Mouse (Mus musculus) embryo, embryonic 9.5 days (tissue): Measurements from ENCODE around the gene Ccdc137.

Experiments used
- DNase-seq: peaks from one replicate; pipeline ENCODE4 v3.0.0-alpha.2; 2017; ENCODE audit errors: extremely low spot score

The Ccdc137 gene

GRCm38 (mm10) chr11:120458847-120459597, 1.1 kb downstream of the Ccdc137 start:
- no peak for DNase-seq

- DNase-seq = no peak
Measured at GRCm38 (mm10) chr11:120463536-120463935, 5.6 kb downstream of the Ccdc137 start.

- no peak for DNase-seq
Measured at GRCm38 (mm10) chr11:120464365-120464764, 6.5 kb downstream of the Ccdc137 start.

GRCm38 (mm10) chr11:120465521-120465920, 7.6 kb downstream of the Ccdc137 start:
- DNase-seq = no peak

- DNase-seq = peak; percentile 97
Measured at GRCm38 (mm10) chr11:120467051-120467735, 9.3 kb downstream of the Ccdc137 start, which contains the start of gene Arl16. Gene Arl16 (minus strand): TSS chr11:120467607.

GRCm38 (mm10) chr11:120467736-120468092, 9.8 kb downstream of the Ccdc137 start:
- DNase-seq = no peak

- DNase-seq = no peak
Measured at GRCm38 (mm10) chr11:120472052-120472451, 14.1 kb downstream of the Ccdc137 start.

GRCm38 (mm10) chr11:120483448-120483934, 25.6 kb downstream of the Ccdc137 start:
- DNase-seq = no peak

GRCm38 (mm10) chr11:120484265-120484981, 26.5 kb downstream of the Ccdc137 start, which contains the start of gene Mrpl12:
Gene Mrpl12 (plus strand): TSS chr11:120484613.
- peak; percentile 91 for DNase-seq

GRCm38 (mm10) chr11:120485251-120485650, 27.3 kb downstream of the Ccdc137 start:
- no peak for DNase-seq

GRCm38 (mm10) chr11:120488516-120488915, 30.6 kb downstream of the Ccdc137 start:
- no peak for DNase-seq

GRCm38 (mm10) chr11:120489054-120489761, 31.3 kb downstream of the Ccdc137 start:
- peak; percentile 81 for DNase-seq

- DNase-seq = no peak
Measured at GRCm38 (mm10) chr11:120490291-120491046, 32.6 kb downstream of the Ccdc137 start.

- peak; percentile 90 for DNase-seq
Measured at GRCm38 (mm10) chr11:120491317-120492023, 33.6 kb downstream of the Ccdc137 start, which contains the start of gene Slc25a10. Gene Slc25a10 (plus strand): TSS chr11:120491840.

- DNase-seq = peak; percentile 61
Measured at GRCm38 (mm10) chr11:120492024-120492877, 34.3 kb downstream of the Ccdc137 start.

- DNase-seq = no peak
Measured at GRCm38 (mm10) chr11:120492878-120493203, 34.9 kb downstream of the Ccdc137 start.

- no peak for DNase-seq
Measured at GRCm38 (mm10) chr11:120493351-120493750, 35.4 kb downstream of the Ccdc137 start.

GRCm38 (mm10) chr11:120493911-120494310, 36.0 kb downstream of the Ccdc137 start:
- no peak for DNase-seq

- DNase-seq = no peak
Measured at GRCm38 (mm10) chr11:120497436-120497835, 39.5 kb downstream of the Ccdc137 start.
